Mouse (Mus musculus): ENCODE data around the gene Fbxo48. TPM values are rescaled to one million over a fixed set of nuclear protein-coding genes. Genes with fewer than 3 reads are reported as not detected.

Gene Fbxo48
- polyA plus RNA-seq, 1 experiment, result 0.02 TPM

DNA sequence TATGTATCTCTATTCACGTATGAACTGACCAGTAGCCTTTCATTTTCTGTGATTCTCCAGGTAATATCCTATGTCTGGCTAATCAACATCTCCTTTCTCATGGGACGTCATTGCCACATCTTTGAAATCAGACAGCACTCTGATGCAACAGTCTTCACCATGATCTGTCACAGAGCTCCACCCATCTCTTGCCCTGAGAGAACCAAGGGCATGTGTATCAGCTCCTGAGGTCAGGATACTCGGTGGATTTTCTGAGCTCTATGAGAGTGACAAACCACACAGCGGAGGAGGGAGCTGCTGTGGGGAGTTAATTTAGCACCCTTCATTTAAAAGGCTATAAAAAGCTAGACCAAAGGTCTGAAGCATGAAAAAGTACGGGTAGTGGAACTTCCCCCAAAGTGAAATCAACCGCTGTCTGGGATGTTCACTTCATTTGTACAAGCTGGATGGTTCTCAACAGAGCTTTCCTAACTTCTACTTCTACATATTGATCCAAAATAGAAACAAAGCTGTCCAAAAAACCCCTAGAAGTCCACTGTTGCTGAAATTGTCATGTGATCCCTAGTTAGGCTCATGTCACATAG, 36.7 kb downstream of the Fbxo48 start:
- Histone ChIP-seq H3K4me3 (replicated peaks) (no peak overlapping the region), H3K4me1 (ENCODE audit: control insufficient read depth) (no peaks in the 10 kb centered on the region), H3K36me3 (ENCODE audit: control insufficient read depth) (no peaks in the 10 kb centered on the region), H3K9me3 (ENCODE audit: control insufficient read depth, low read length) (no peaks in the 10 kb centered on the region), H3K27me3 (ENCODE audit: control insufficient read depth) (no peaks in the 10 kb centered on the region)
- TF ChIP-seq TAL1 (IDR thresholded peaks at IDR 0.05; ENCODE audit: low read length) (no peak), GATA1 (IDR thresholded peaks at IDR 0.05; ENCODE audit: low read length) (no peak)

DNA sequence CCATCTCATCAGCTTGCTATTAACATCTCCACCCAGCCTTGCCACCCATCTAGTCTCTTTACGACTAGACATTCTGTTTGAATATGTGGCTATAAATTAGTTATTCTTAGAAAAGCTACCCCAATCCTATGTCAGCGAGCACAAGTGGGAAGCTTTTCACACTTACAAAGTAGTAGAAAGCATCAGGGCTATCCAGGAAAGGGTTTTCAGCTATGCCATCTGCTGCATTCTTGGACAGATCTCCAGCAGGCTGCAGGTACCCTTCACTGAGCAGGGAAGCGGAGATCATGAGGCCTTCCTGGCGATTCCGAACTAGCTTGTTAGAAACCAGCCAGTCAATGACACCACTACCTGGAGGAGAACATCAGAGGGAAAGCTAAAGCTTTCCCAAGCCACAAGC, 38.7 kb downstream of the Fbxo48 start:
- no peaks in the 10 kb centered on the region for H3K36me3 ChIP-seq (ENCODE audit: control insufficient read depth)
- H3K4me1 ChIP-seq (ENCODE audit: control insufficient read depth), result no peaks in the 10 kb centered on the region

DNA sequence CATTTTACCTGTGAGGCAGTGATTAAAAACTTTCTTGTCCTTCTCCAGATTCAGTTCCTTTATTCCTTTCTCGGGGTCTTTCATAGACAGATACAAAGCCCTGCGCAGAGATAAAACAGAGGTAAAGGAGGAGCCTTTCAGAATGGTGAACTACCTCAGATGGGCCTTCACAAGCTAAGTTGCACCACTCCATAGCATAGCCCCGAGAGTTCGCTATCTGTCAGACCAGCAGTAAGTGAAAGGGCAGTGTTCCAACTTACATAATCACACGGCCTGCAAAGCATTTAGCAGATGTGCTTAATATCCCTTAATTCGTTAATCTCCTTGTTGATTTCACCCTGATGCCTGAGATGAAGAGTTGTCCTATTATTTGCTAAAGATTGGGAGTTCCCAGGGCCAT, 41.7 kb downstream of the Fbxo48 start:
- no peak for TF ChIP-seq GATA1 (IDR thresholded peaks at IDR 0.05; ENCODE audit: low read length)
- no peak for TF ChIP-seq TAL1 (IDR thresholded peaks at IDR 0.05; ENCODE audit: low read length)
- Histone ChIP-seq H3K27me3 (ENCODE audit: control insufficient read depth) (no peaks in the 10 kb centered on the region), H3K36me3 (ENCODE audit: control insufficient read depth) (no peaks in the 10 kb centered on the region), H3K9me3 (ENCODE audit: control insufficient read depth, low read length) (no peaks in the 10 kb centered on the region), H3K4me1 (ENCODE audit: control insufficient read depth) (no peaks in the 10 kb centered on the region), H3K4me3 (replicated peaks) (no peak overlapping the region)

More for the DNA sequence above, 38.7 kb downstream of the Fbxo48 start:
- TF ChIP-seq GATA1 (IDR thresholded peaks at IDR 0.05; ENCODE audit: low read length) (no peak), TAL1 (IDR thresholded peaks at IDR 0.05; ENCODE audit: low read length) (no peak)
- H3K9me3 ChIP-seq (ENCODE audit: control insufficient read depth, low read length), result no peaks in the 10 kb centered on the region
- no peaks in the 10 kb centered on the region for H3K27me3 ChIP-seq (ENCODE audit: control insufficient read depth)
- no peak overlapping the region for H3K4me3 ChIP-seq (replicated peaks)

DNA sequence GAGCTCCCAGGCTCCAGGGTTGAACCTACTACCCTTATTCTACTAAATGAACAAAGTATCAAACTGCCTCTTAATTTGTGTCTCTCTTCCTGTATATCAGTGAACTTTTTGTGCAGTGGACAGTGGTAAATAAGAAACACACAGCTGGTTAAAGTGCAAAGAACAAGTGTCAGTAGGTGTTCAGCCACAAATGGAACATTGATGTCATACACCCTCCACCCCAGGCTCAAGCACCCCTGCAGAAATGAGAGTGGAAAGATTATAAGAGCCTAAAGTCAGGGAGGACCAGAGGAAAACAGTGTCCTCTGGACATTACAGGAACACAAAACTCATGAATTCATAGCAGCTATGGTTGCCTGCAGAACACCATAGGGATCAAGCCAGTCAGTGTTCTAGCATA, 45.6 kb downstream of the Fbxo48 start:
- no peaks in the 10 kb centered on the region for H3K4me1 ChIP-seq (ENCODE audit: control insufficient read depth)
- TF ChIP-seq GATA1 (IDR thresholded peaks at IDR 0.05; ENCODE audit: low read length) (no peak), TAL1 (IDR thresholded peaks at IDR 0.05; ENCODE audit: low read length) (no peak)
- H3K36me3 ChIP-seq (ENCODE audit: control insufficient read depth), result no peaks in the 10 kb centered on the region
- no peak overlapping the region for H3K4me3 ChIP-seq (replicated peaks)
- H3K9me3 ChIP-seq (ENCODE audit: control insufficient read depth, low read length), result no peaks in the 10 kb centered on the region
- no peaks in the 10 kb centered on the region for H3K27me3 ChIP-seq (ENCODE audit: control insufficient read depth)

DNA sequence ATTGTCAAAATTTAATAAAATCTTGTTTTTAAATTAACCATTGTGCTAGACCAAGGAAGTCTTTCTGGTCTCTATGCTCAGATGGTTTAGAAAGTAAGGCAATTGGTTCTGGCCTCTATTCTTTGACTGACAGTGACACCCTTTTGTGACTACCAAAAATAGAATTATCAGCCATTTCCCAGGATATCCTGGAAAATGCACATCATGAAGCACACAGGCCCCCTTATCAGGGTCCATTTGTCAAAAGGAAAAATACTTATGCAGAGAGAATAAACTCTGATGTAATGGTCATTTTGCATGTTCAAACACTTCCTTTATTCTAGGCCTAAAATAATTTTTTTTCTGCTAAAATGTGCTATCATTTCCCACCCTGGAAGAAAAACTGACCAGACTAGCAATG, 46.3 kb downstream of the Fbxo48 start:
- Histone ChIP-seq H3K27me3 (ENCODE audit: control insufficient read depth) (no peaks in the 10 kb centered on the region), H3K4me1 (ENCODE audit: control insufficient read depth) (no peaks in the 10 kb centered on the region), H3K9me3 (ENCODE audit: control insufficient read depth, low read length) (no peaks in the 10 kb centered on the region), H3K4me3 (replicated peaks) (no peak overlapping the region), H3K36me3 (ENCODE audit: control insufficient read depth) (no peaks in the 10 kb centered on the region)
- no peak for TF ChIP-seq TAL1 (IDR thresholded peaks at IDR 0.05; ENCODE audit: low read length)
- no peak for TF ChIP-seq GATA1 (IDR thresholded peaks at IDR 0.05; ENCODE audit: low read length)

DNA sequence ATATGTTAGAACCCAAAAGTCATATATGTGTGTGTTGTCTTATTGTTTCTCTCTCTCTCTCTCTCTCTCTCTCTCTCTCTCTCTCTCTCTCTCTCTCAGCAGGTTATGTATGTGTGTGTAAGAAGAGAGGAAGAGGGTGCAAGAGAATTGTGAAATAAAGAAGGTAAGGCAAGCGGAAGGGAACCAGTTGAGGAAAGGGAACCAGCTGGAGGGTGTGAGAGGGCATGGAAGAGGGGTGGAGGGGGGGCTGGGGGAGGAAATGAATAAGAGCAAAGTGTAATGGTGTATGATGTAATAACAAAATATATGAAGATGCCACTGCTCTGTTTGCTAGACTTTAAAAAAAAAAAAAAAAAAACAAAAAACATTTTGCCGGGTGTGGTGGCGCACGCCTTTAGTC, 48.2 kb downstream of the Fbxo48 start:
- H3K36me3 ChIP-seq (ENCODE audit: control insufficient read depth), result no peaks in the 10 kb centered on the region
- H3K27me3 ChIP-seq (ENCODE audit: control insufficient read depth), result no peaks in the 10 kb centered on the region
- no peak for TF ChIP-seq TAL1 (IDR thresholded peaks at IDR 0.05; ENCODE audit: low read length)
- no peak for TF ChIP-seq GATA1 (IDR thresholded peaks at IDR 0.05; ENCODE audit: low read length)
- H3K4me3 ChIP-seq (replicated peaks), result no peak overlapping the region
- no peaks in the 10 kb centered on the region for H3K9me3 ChIP-seq (ENCODE audit: control insufficient read depth, low read length)
- H3K4me1 ChIP-seq (ENCODE audit: control insufficient read depth), result no peaks in the 10 kb centered on the region

DNA sequence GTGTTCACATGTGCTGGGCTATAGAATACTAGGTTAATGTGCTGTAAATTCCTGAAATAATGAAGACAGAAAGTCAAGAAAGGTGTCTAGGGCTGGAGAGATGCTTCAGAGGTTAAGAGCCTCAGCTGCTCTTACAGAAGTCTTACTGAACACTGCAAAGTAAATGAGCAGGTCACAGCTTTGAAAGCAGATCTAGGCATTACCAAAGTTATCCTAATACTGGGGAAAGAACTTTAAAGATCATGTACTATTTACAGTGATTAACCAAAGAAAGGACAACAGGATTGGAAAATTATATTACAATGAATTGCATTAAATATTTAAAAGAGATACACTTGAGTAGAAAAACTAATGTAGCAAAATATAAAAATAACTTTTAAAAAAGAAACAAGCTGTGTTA, 48.8 kb downstream of the Fbxo48 start:
- Histone ChIP-seq H3K4me1 (ENCODE audit: control insufficient read depth) (no peaks in the 10 kb centered on the region), H3K36me3 (ENCODE audit: control insufficient read depth) (no peaks in the 10 kb centered on the region), H3K27me3 (ENCODE audit: control insufficient read depth) (no peaks in the 10 kb centered on the region), H3K4me3 (replicated peaks) (no peak overlapping the region), H3K9me3 (ENCODE audit: control insufficient read depth, low read length) (no peaks in the 10 kb centered on the region)
- TF ChIP-seq TAL1 (IDR thresholded peaks at IDR 0.05; ENCODE audit: low read length) (no peak), GATA1 (IDR thresholded peaks at IDR 0.05; ENCODE audit: low read length) (no peak)

DNA sequence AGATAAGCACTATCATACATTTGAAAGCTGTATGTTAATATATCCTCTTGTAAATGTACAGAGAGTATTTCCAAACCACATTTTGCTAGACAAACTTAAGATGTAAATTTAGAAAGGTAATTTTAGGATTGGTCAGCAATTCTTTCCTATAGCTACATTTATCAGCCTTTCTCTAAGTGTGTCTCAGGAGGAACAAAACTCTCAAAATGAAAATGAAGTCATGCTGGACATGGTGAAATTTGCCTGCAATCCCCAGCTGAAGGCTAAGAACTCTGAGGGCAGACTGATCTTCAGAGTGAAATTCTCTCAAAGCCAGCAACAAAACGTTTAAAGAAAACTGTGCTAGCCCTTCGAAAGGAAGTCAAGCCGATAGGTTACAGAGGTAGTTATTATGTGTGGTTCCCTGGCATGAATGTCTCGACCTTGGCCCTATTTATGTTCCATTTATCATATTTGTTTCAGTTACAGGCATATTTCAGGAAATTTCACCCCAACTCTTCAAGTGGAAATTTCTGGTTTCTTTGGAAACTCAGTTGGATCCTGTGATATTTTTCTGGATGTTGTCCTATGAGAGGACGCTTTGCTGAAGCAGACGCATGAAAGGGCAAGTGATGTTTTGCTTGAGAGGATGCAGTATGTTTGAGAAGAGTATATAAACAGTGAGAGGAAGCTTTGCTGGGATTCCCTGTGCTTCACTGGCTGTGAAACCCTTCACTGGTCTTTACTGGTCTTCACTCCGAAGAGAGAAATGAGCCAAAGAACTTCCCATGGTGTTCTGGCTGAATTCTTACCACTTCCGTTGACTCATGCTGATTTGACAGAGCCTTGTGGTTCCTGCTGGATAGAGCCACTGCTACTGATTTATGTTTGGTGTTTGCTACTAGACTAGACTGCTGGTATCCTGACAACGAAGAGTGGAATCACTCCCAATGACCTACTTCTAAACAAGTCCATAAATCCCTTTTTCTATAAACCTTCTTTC, 49.5 kb downstream of the Fbxo48 start:
- Histone ChIP-seq H3K36me3 (ENCODE audit: control insufficient read depth) (no peaks in the 10 kb centered on the region), H3K4me3 (replicated peaks) (no peak overlapping the region), H3K4me1 (ENCODE audit: control insufficient read depth) (no peaks in the 10 kb centered on the region), H3K27me3 (ENCODE audit: control insufficient read depth) (no peaks in the 10 kb centered on the region), H3K9me3 (ENCODE audit: control insufficient read depth, low read length) (no peaks in the 10 kb centered on the region)
- TF ChIP-seq TAL1 (IDR thresholded peaks at IDR 0.05; ENCODE audit: low read length) (no peak), GATA1 (IDR thresholded peaks at IDR 0.05; ENCODE audit: low read length) (no peak)

DNA sequence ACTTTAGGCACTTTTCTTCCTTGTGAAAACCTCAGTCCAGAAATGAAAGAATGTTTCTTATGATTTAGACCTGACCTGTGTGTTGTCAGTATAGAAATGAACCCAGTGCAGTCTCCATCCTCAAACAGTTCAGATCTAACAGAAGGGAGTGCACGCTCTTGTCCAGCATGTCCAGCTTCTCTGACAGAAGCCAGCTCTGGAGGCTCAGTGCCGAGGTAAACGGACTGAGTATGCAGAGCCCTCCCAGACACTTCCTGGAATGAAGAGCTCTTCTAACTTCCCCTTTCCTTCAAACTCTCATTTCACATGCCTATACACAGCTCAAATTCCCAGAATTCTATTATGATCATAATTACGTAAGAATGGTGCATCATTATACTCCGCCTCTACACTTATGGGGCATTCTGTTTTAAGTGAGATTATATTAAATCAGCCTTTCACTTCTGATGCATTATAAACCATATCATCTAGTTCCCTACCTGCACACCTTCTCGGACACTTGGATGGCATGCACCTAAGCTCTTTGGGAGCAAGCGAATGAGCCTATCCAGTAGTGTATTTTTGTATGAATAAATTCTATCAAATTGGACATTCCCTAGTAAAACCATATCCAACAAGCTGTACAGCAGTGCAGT, 51.7 kb downstream of the Fbxo48 start:
- no peaks in the 10 kb centered on the region for H3K36me3 ChIP-seq (ENCODE audit: control insufficient read depth)
- H3K4me3 ChIP-seq (replicated peaks), result no peak overlapping the region
- no peaks in the 10 kb centered on the region for H3K4me1 ChIP-seq (ENCODE audit: control insufficient read depth)
- no peak for TF ChIP-seq GATA1 (IDR thresholded peaks at IDR 0.05; ENCODE audit: low read length)
- no peak for TF ChIP-seq TAL1 (IDR thresholded peaks at IDR 0.05; ENCODE audit: low read length)
- H3K9me3 ChIP-seq (ENCODE audit: control insufficient read depth, low read length), result no peaks in the 10 kb centered on the region
- no peaks in the 10 kb centered on the region for H3K27me3 ChIP-seq (ENCODE audit: control insufficient read depth)
